Mouse (Mus musculus): ENCODE results near the gene Nup107.

The Nup107 gene

GRCm38 (mm10) chr10:117801886-117802285 lies 9.4 kb upstream of the Nup107 start:
- DNase-seq (ENCODE audit: low spot score), result no peak

DNA sequence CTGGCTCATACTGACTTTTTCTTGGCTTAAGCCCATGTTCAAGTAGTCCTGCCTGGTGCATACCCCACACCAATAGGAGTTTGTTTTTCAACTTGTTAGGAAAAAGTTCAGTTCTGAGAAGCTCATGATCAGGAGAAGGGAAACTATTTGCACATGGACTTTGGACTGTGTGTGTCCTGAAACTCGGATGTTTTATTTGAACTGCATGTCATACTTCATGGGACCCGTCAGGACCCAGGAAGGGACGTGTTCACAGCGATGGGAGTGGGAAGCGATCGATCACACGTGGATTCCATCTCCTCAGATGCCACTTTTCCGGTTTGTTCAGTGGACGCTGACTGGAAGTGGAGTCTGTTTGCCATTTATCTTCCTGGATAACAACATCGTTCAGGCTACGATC lies 7.3 kb upstream of the Nup107 start:
- DNase-seq (ENCODE audit: low spot score), result no peak

- no peak for DNase-seq (ENCODE audit: low spot score)
Observed at GRCm38 (mm10) chr10:117798436-117799035, 6.0 kb upstream of the Nup107 start.

- no peak for DNase-seq (ENCODE audit: low spot score)
Observed at GRCm38 (mm10) chr10:117797684-117798083, 5.2 kb upstream of the Nup107 start.

DNA sequence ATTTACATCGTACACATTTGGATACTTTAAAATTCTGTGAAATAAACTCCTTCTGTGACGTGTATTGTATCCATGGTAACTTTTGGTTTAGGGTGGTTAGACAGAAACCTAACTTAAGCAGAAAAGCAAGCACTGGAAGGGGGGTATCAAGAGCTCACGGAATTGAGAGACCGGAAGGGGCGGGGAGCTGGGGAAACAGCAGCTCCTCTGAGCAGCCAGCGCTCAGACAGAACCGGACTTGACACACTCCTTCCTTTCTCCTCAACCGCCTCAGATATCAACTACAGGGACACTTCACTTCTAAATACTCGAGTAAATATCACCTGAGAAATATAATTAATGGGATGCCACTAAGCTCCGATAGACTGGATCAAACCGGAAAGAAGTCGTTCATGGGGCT lies 4.6 kb upstream of the Nup107 start:
- no peak for DNase-seq (ENCODE audit: low spot score)

GRCm38 (mm10) chr10:117796181-117796580 lies 3.7 kb upstream of the Nup107 start:
- peak; percentile 31 for DNase-seq (ENCODE audit: low spot score)

DNA sequence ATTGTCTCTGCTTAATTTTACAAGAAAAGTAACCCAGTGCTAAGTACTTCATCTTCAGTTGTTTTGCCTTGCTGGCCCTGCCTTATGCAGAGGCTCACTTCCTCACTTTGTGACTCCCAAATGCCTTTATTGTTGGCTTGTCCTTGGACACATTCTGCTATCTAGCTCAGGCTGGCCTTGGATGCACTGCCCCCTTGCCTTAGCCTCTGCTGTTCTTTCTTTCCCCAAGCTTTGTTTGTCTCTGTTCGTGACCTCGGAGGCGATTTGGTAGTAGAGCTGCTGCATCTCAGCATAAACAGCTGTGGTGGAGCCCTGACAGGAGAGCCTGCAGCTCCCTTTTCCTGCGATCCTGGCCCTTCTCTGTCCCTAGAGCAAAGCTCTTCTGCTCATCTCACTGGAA lies 2.7 kb upstream of the Nup107 start:
- no peak for DNase-seq (ENCODE audit: low spot score)

DNA sequence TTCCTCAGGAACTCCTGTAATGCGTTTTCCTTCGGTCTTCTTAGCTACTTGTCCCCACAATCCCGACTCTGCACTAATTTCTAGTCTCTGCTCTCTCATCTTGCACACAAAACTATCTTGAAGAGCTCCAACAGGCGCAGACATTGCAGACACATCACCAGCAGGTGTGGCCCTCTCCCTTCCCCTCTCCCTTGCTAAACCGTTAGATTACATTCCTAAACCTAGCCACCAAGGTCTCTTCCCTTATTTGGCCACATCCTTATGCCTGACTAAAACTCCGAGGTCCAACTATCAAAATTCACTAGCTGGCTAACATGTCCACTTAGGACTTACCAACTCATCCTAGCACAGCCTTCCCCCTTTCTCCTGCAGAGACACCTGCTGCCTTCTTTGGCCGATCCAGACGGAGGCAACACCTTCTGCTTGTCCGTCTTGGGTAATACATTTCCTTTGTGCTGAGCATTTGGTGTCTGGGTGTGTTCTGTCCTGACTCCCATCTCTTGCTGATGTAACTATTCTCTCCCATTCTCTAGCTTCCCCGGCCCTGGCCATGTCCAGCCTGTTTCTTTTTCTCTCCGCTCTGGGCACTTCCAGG lies 1.0 kb upstream of the Nup107 start:
- DNase-seq (ENCODE audit: low spot score), result peak; percentile 16

DNA sequence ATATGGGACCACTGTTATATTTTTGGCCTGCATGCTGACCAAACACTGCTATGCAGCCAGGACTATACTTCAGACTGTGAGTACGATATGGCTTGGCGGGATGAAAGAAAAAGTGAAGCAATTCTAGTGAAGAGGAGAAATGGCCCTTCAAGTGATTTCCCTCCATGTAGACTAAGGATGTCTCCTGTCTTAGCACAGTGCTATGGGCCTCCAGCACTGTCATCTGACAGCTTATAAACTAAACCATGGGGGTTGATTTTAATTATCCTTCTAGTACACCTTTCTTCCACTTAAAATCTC lies 1.4 kb downstream of the Nup107 start:
- DNase-seq (ENCODE audit: low spot score), result no peak

GRCm38 (mm10) chr10:117790421-117791170 lies 1.9 kb downstream of the Nup107 start:
- DNase-seq (ENCODE audit: low spot score), result no peak

GRCm38 (mm10) chr10:117790011-117790410 lies 2.5 kb downstream of the Nup107 start:
- DNase-seq (ENCODE audit: low spot score), result no peak

DNA sequence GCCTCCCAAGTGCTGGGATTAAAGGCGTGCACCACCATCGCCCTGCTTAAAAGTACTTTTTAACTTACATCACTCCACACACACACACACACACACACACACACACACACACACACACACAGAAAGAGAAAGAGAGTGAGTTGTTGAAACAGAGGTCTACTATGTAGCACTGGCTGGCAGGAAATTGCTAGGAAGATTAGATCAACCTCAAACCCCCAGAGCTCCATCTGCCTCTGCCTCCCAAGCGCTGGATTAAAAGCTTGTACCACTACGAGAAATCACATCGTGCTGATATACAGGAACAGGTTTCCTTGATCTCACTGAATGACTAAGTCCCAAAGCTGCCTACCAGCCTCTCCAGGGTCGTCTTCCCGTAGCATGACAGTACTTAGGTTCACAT lies 7.9 kb downstream of the Nup107 start:
- no peak for DNase-seq (ENCODE audit: low spot score)

DNA sequence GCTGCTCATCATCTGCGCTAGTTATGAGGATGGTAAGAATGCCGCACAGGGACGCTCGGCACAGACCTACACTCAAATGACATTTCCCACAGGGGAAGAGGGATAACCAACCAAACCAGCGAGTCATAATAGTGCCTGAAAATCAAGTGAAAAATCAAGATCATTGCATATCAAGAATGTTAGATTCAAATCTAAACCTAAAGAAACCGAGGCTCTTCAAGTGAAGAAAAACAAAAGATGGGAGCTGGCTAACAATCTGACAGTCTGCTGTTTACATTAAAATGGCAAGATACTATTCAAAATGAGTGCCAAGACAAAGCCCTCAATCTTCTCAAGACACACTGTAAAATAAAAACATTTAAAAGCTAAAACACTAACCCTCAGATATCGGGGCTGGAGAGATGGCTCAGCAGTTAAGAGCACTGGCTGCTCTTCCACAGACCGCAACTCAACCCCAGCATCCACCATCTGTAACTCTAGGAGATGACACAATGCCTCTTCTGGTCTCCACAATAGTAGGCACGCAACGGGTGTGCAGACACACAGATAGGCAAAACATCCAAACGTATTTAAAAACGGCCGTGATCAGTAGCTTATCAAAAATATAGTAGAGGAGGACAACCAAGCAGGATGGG lies 8.6 kb downstream of the Nup107 start:
- no peak for DNase-seq (ENCODE audit: low spot score)

DNA sequence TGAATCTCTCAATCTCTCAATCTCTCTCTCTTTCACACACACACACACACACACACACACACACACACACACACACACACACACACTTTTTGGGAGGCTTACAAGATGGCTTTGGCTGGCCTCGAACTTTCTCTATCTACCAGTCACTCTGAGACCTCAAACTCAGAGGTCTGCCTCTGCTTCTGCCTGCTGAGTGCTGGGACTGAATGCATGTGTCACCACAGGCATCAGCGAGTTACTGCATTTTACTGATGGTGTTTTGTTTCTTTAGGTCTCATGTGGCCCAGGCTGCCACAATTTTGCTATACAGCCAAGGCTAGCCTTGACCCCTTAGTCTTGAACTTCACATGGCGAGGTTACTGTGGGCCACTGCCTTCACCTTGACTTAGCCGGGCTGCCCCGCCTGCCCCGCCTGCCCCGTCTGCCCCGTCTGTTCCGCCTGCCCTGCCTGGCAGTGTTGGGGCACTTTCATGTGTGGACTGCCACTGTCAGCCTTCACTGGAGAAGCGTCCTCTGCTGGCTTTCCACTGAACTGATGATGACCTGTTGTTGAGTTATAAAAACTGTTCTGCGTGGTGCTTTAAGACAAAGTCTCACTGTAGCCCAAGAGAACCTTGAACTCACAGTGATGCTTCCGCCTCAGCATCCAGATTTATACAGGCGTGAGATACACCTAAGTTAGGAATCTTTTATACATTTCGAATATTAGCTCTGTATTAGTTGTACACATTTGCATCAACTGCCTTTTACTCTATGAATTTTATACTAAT lies 9.8 kb downstream of the Nup107 start:
- no peak for DNase-seq (ENCODE audit: low spot score)

GRCm38 (mm10) chr10:117782056-117782455 lies 10.4 kb downstream of the Nup107 start:
- no peak for DNase-seq (ENCODE audit: low spot score)

DNA sequence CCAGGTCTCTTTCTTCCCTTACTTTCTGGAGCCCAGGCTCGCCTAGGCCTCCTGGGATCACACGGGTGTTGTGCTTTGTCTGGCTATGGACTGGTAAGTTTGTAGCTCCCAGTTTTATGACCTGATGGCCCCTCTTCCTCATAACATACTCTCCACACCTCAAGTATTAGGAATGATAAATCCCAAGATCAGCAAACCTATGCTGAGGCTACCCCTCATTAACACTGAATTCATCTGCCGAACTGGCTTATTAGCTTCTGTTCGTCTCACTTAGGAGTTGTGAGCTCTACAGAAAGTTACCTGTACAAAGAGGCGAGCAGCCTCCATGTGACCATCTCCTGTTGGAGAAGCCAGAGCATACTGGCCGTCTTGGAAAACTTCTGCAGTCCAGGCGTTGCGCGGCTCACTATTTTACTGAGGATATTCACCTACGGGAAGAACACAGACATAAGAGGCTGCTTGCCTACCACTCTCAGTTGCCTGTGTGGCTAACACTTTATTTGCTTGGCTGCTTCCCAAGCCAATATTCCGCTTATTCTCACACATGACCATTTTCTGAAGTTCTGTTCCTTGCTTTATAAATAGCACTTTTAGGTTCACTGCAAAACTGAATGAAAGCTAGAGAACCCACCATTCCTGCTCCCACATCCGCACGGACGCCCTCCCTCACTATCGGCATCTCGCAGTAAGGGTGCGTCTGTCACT lies 11.3 kb downstream of the Nup107 start:
- no peak for DNase-seq (ENCODE audit: low spot score)

GRCm38 (mm10) chr10:117780306-117780911 lies 12.1 kb downstream of the Nup107 start:
- DNase-seq (ENCODE audit: low spot score), result no peak

DNA sequence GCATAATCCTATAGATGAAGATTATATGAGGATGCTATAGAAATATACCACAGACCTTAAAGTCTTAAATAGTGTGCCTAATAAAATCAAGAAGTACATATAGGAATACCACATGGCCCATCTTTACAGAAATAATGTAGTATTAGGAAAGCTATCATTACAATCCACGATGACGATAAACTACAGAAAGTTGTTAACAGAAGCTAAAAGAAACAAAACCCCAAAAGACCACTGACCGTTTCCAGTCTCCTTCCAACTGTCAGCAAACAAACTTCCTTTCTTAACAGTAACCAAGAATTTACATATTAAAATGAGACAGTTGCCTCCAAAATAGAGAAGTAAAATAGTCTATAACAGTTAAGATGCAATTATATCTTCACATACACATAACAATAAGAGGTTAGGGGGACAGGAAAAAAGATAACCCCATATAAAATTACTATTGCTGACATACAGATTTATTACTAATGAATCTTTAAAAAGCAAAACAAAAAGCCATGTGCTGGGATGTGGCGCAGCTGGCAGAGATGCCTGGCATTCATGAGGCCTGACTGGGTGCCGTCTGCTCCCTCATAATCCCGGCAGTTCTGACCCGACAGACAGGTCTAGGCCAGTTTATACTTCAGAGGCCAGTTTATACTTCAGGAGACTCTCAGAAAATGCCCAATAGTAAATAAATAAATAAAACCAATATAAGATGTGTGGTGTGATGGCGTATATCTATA lies 12.8 kb downstream of the Nup107 start:
- no peak for DNase-seq (ENCODE audit: low spot score)

- DNase-seq (ENCODE audit: low spot score), result no peak
Observed at GRCm38 (mm10) chr10:117778951-117779350, 13.6 kb downstream of the Nup107 start.

- DNase-seq (ENCODE audit: low spot score), result no peak
Observed at GRCm38 (mm10) chr10:117778328-117778910, 14.1 kb downstream of the Nup107 start.

Data from c-Kit-positive CD71-positive TER-119-positive erythroid progenitor cells, embryonic 14.5 days (primary cell).